Mouse (Mus musculus) urinary bladder, postnatal 25 days (tissue): ENCODE results near the gene Hcar1.

Experiments used
- DNase-seq: peaks from one replicate; pipeline ENCODE4 v3.0.0; 2022; ENCODE audit warnings: low spot score

The Hcar1 gene

GRCm38 (mm10) chr5:123863934-123864333 is 15.9 kb downstream of the Hcar1 start:
- no peak for DNase-seq

- DNase-seq = no peak
These were observed 17.2 kb downstream of the Hcar1 start for GRCm38 (mm10) chr5:123862374-123863350.

GRCm38 (mm10) chr5:123858798-123859197 is 21.0 kb downstream of the Hcar1 start:
- DNase-seq = no peak

- no peak for DNase-seq
These were observed 25.3 kb downstream of the Hcar1 start for GRCm38 (mm10) chr5:123854511-123854910.

GRCm38 (mm10) chr5:123853877-123854504 is 25.8 kb downstream of the Hcar1 start:
- no peak for DNase-seq

GRCm38 (mm10) chr5:123851398-123851797 is 28.4 kb downstream of the Hcar1 start:
- no peak for DNase-seq

GRCm38 (mm10) chr5:123844316-123844715 is 35.5 kb downstream of the Hcar1 start:
- DNase-seq = no peak

- DNase-seq = no peak
These were observed 36.0 kb downstream of the Hcar1 start for GRCm38 (mm10) chr5:123843816-123844215.

- DNase-seq = no peak
These were observed 36.9 kb downstream of the Hcar1 start for GRCm38 (mm10) chr5:123842935-123843282.

GRCm38 (mm10) chr5:123842221-123842934 is 37.4 kb downstream of the Hcar1 start:
- no peak for DNase-seq

- no peak for DNase-seq
These were observed 42.4 kb downstream of the Hcar1 start for GRCm38 (mm10) chr5:123837371-123837770.

GRCm38 (mm10) chr5:123834836-123835235 is 45.0 kb downstream of the Hcar1 start:
- DNase-seq = no peak

GRCm38 (mm10) chr5:123832309-123832708 is 47.5 kb downstream of the Hcar1 start:
- DNase-seq = no peak

GRCm38 (mm10) chr5:123827659-123828091 is 52.1 kb downstream of the Hcar1 start:
- peak; percentile 45 for DNase-seq
